Mouse (Mus musculus) olfactory bulb, adult 2 months (tissue): ENCODE results near the gene Plxnb3.

ENCODE experiments used
- CTCF ChIP-seq: fragments of 200-500 bp; IDR thresholded peaks from 2 replicates; pipeline ENCODE4 v1.5.1; 2012; ENCODE audit warnings: low read depth, mild to moderate bottlenecking, low read length, moderate library complexity; ENCODE audit not compliant: insufficient read depth
- POLR2A ChIP-seq: fragments of 200-500 bp; IDR thresholded peaks from 2 replicates; pipeline ENCODE4 v1.6.1; 2012; ENCODE audit warnings: mild to moderate bottlenecking, low read depth, low read length, moderate library complexity; ENCODE audit not compliant: insufficient read depth

- TF ChIP-seq CTCF: no peak
- no peak for TF ChIP-seq POLR2A
Observed at GRCm38 (mm10) chrX:73758611-73759290, 1.9 kb downstream of the Plxnb3 start.
